Mouse (Mus musculus) intestine, embryonic 14.5 days (tissue): ENCODE results near the gene Cald1. TPM values are rescaled to one million over a fixed set of nuclear protein-coding genes. Genes with fewer than 3 reads are reported as not detected.
A peak's percentile ranks its signal among the peaks of the same experiment; 100 is the strongest.

Experiments
- ATAC-seq: fragments of 200-750 bp; cut with Nextera tagmentation; replicated peaks from 2 replicates; pipeline ENCODE4 v1.8.0; 2017; ENCODE audit warnings: low read depth, moderate number of reproducible peaks, moderate TSS enrichment, moderate library complexity; ENCODE audit not compliant: low FRiP score, low TSS enrichment
- DNase-seq: peaks from one replicate; pipeline ENCODE4 v3.0.0-alpha.2; 2018; ENCODE audit warnings: low spot score
- H3K27ac ChIP-seq: fragments of 300-500 bp; sonication (generic); 2 replicates; pipeline ENCODE4 v1.5.1; 2014; ENCODE audit warnings: low read depth, mild to moderate bottlenecking, control low read depth
- H3K27me3 ChIP-seq: fragments of 300-500 bp; sonication (generic); replicated peaks from 2 replicates; pipeline ENCODE4 v1.6.1; 2014; ENCODE audit warnings: low read length, control low read depth; ENCODE audit not compliant: control insufficient read depth, insufficient read depth
- H3K36me3 ChIP-seq: fragments of 300-500 bp; sonication (generic); 2 replicates; pipeline ENCODE4 v1.6.1; 2014; ENCODE audit warnings: low read length, control low read depth; ENCODE audit not compliant: control insufficient read depth, insufficient read depth
- H3K4me1 ChIP-seq: fragments of 300-500 bp; sonication (generic); replicated peaks from 2 replicates; pipeline ENCODE4 v1.6.1; 2014; ENCODE audit warnings: low read length, control low read depth, mixed read lengths; ENCODE audit not compliant: control insufficient read depth, insufficient read depth
- H3K4me2 ChIP-seq: fragments of 300-500 bp; sonication (generic); 2 replicates; pipeline ENCODE4 v1.6.1; 2014; ENCODE audit warnings: low read length
- H3K4me3 ChIP-seq: fragments of 300-500 bp; sonication (generic); 2 replicates; pipeline ENCODE4 v1.5.1; 2014; ENCODE audit warnings: low read depth, low read length, control low read depth, mixed read lengths
- H3K9ac ChIP-seq: fragments of 300-500 bp; sonication (generic); 2 replicates; pipeline ENCODE4 v1.6.1; 2014; ENCODE audit warnings: mild to moderate bottlenecking, low read length
- H3K9me3 ChIP-seq: fragments of 300-500 bp; sonication (generic); 2 replicates; pipeline ENCODE4 v1.6.1; 2016; ENCODE audit warnings: low read length, control low read depth; ENCODE audit not compliant: control insufficient read depth
- WGBS: fragments of 180-500 bp; shearing (Covaris S2); extraction: QIAGEN DNeasy Blood & Tissue Kit; methylation state at CpG from one replicate; pipeline ENCODE4 v1.1.7; 2014; 5-methylcytosine and 5-hydroxymethylcytosine counted together
- polyA plus RNA-seq: library from polyadenylated mRNA; unstranded; fragments of >200 nt; fragmentation: Nextera tagmentation; extraction: Ambion mirVana; gene quantifications from 2 replicates; pipeline ENCODE4 v1.2.1, GENCODE M21; 2014

The Cald1 gene
- polyA plus RNA-seq, 1 experiment from 2014 or later, result 309 TPM

GRCm38 (mm10) chr6:34640226-34640625 lies 41.9 kb downstream of the Cald1 start:
- Histone ChIP-seq H3K27ac (no peak overlapping the region), H3K4me1 (peaks cover 42% of the 10 kb centered on the region), H3K9me3 (no peaks in the 10 kb centered on the region), H3K4me2 (no peak overlapping the region), H3K27me3 (no peaks in the 10 kb centered on the region), H3K36me3 (no peaks in the 10 kb centered on the region), H3K9ac (no peak overlapping the region), H3K4me3 (no peak overlapping the region)
- no peak for ATAC-seq
- DNase-seq, result peak; percentile 51
- WGBS, result 50% methylated on average over 9 of the region's 9 CpGs

GRCm38 (mm10) chr6:34641081-34641480 lies 42.8 kb downstream of the Cald1 start:
- no peak for DNase-seq

GRCm38 (mm10) chr6:34642075-34642547 lies 43.8 kb downstream of the Cald1 start:
- Histone ChIP-seq H3K36me3 (no peaks in the 10 kb centered on the region), H3K9me3 (no peaks in the 10 kb centered on the region), H3K9ac (no peak overlapping the region), H3K27ac (peak overlapping the region; percentile 81), H3K4me1 (peaks cover 37% of the 10 kb centered on the region), H3K4me3 (no peak overlapping the region), H3K27me3 (no peaks in the 10 kb centered on the region), H3K4me2 (no peak overlapping the region)
- DNase-seq (no peak), ATAC-seq (peak; percentile 64; the same call in 1 of the 2 replicates)
- WGBS, result 34% methylated on average over 5 of the region's 5 CpGs

More at GRCm38 (mm10) chr6:34641081-34641480, 42.8 kb downstream of the Cald1 start:
- no peak for ATAC-seq
- Histone ChIP-seq H3K27me3 (no peaks in the 10 kb centered on the region), H3K4me3 (no peak overlapping the region), H3K4me2 (no peak overlapping the region), H3K36me3 (no peaks in the 10 kb centered on the region), H3K4me1 (peaks cover 42% of the 10 kb centered on the region), H3K9ac (no peak overlapping the region), H3K27ac (peak overlapping the region; percentile 81; the same call in 1 of the 2 replicates), H3K9me3 (no peaks in the 10 kb centered on the region)

- H3K4me1 ChIP-seq, result peaks cover 6% of the 10 kb centered on the region
- no peak overlapping the region for H3K4me2 ChIP-seq
- DNase-seq (no peak), ATAC-seq (no peak)
- H3K9me3 ChIP-seq, result no peaks in the 10 kb centered on the region
- WGBS, result 65% methylated on average over 5 of the region's 5 CpGs
- no peak overlapping the region for H3K9ac ChIP-seq
- H3K27me3 ChIP-seq, result no peaks in the 10 kb centered on the region
- H3K27ac ChIP-seq, result no peak overlapping the region
- H3K36me3 ChIP-seq, result no peaks in the 10 kb centered on the region
- no peak overlapping the region for H3K4me3 ChIP-seq
Measured at GRCm38 (mm10) chr6:34648017-34648787, 49.9 kb downstream of the Cald1 start.

- Histone ChIP-seq H3K4me3 (no peak overlapping the region), H3K27ac (no peak overlapping the region), H3K27me3 (no peaks in the 10 kb centered on the region), H3K4me2 (no peak overlapping the region), H3K36me3 (peaks cover 3% of the 10 kb centered on the region; the same call in 1 of the 2 replicates), H3K4me1 (peaks cover 6% of the 10 kb centered on the region), H3K9ac (no peak overlapping the region), H3K9me3 (no peaks in the 10 kb centered on the region)
- no peak for ATAC-seq
- 69% methylated on average over 7 of the region's 7 CpGs for WGBS
- DNase-seq, result no peak
Measured at GRCm38 (mm10) chr6:34651298-34651697, 53.0 kb downstream of the Cald1 start.

GRCm38 (mm10) chr6:34655719-34656118 lies 57.4 kb downstream of the Cald1 start:
- Histone ChIP-seq H3K4me1 (peaks cover 2% of the 10 kb centered on the region; the same call in 1 of the 2 replicates), H3K4me2 (no peak overlapping the region), H3K9me3 (no peaks in the 10 kb centered on the region), H3K36me3 (peaks cover 3% of the 10 kb centered on the region; the same call in 1 of the 2 replicates), H3K4me3 (no peak overlapping the region), H3K27ac (no peak overlapping the region), H3K27me3 (no peaks in the 10 kb centered on the region), H3K9ac (no peak overlapping the region)
- WGBS, result 60% methylated on average over 3 of the region's 3 CpGs
- DNase-seq (no peak), ATAC-seq (no peak)

GRCm38 (mm10) chr6:34658791-34659190 lies 60.5 kb downstream of the Cald1 start:
- H3K4me2 ChIP-seq, result no peak overlapping the region
- H3K4me1 ChIP-seq, result 0 out of 2 replicates have a peak, but pooled peaks cover 4% of the 10 kb centered on the region
- no peak for DNase-seq
- no peak overlapping the region for H3K4me3 ChIP-seq
- 59% methylated on average over 5 of the region's 5 CpGs for WGBS
- no peaks in the 10 kb centered on the region for H3K27me3 ChIP-seq
- H3K9ac ChIP-seq, result no peak overlapping the region
- no peak overlapping the region for H3K27ac ChIP-seq
- H3K36me3 ChIP-seq, result peaks cover 11% of the 10 kb centered on the region; the same call in 1 of the 2 replicates
- H3K9me3 ChIP-seq, result no peaks in the 10 kb centered on the region
- ATAC-seq, result no peak

GRCm38 (mm10) chr6:34660724-34661123 lies 62.4 kb downstream of the Cald1 start:
- no peaks in the 10 kb centered on the region for H3K27me3 ChIP-seq
- no peak overlapping the region for H3K9ac ChIP-seq
- DNase-seq (no peak), ATAC-seq (no peak)
- peak overlapping the region; percentile 51; the same call in 1 of the 2 replicates for H3K27ac ChIP-seq
- H3K36me3 ChIP-seq, result peaks cover 8% of the 10 kb centered on the region; the same call in 1 of the 2 replicates
- no peak overlapping the region for H3K4me3 ChIP-seq
- no peak overlapping the region for H3K4me2 ChIP-seq
- WGBS, result 30% methylated on average over 8 of the region's 8 CpGs
- 0 out of 2 replicates have a peak, but pooled peaks cover 4% of the 10 kb centered on the region for H3K4me1 ChIP-seq
- H3K9me3 ChIP-seq, result no peaks in the 10 kb centered on the region
